Mouse (Mus musculus) cerebellum, adult 11 months (tissue): ENCODE measurements at regions not wholly inside any gene's neighbourhood (a gene's known extent, or its start where the extent isn't known, plus 50 kb on each side); places are given as distances from the start of the nearest gene placed in this dataset.

Experiments used
- DNase-seq: peaks from one replicate; pipeline ENCODE4 v3.0.0; 2022

DNA sequence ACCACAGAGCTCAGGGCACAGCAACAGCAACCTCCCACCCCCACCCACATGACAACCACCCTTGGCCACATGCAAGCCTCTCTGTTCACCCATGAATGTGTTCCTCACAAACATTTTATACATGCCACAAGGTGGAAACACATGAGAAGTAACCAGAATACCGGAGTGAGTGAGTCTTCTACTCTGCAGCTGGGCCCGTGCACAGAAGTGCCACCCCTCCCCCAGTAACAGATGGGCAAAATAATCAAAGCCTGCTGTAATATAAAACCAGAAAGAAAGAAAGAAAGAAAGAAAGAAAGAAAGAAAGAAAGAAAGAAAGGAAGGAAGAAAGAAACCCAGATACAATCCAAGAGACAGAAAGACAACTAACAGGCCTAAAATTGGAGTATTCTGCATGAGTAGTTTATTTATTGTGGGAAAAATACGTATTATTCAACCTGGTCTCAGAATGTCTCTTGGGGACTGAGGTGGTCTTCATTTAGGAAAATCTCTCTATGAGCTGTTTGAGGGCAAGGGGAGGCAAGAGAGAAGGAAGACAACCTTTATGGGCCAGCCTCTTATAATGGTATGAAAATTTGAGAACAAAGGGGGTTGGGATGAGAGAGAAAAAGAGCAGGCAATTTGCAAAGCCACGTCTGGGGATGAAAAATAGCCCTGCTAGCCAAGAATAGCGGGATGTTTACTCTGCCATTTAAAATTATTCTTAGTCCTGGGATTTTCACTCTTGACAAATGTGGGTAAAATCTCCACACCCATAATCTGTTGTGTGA is 160.2 kb downstream of the Sox4 start:
- no peak for DNase-seq

DNA sequence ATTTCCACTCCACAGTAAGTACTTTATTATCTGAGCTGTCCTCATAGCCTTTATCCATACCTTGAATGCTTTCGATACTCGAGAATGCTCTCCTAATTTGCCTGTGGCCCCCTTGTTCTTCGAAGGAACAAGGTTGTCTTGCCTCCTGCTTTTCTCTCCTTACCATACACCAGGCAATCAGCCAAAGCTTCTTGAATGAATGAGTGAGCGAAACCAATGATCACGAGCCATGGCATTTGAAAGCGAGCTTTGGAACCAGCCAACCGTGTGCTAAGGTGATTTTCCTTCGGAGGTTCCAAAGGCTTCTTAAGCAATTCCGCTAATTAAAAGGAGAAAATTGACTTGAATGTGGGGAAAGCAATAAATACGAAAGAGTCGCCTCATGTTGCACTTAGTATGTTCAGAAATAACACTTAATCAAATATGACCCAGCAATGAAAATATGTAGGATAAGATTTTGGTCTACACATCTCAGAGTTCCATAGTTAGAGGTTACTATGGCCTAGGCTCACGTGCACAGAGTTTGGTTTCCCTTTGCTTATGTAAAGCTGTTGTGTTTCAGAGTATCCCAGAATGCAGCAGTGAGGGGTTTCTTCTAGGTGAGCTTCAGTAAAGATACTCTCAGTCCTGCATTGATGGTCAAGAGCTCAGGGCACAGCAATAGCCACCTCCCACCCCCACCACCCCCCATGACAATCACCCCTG is 160.9 kb downstream of the Sox4 start:
- no peak for DNase-seq

DNA sequence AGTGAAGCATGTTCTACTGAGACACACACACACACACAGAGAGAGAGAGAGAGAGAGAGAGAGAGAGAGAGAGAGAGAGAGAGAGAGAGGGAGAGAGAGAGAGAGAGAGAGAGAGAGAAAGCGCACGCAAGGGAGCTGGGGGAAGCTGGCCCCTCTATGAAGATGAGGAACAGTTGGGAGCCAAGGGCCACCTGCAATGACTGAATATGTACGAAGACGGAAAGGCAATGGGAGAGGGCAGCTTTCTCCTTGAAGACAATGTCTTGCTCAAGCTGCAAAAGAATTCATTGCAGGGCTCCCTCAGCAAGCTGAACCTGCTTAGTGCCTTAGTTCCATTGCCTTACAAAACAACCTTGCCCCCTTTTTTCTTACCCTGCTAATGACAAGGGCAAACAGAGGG is 163.1 kb downstream of the Sox4 start:
- no peak for DNase-seq

DNA sequence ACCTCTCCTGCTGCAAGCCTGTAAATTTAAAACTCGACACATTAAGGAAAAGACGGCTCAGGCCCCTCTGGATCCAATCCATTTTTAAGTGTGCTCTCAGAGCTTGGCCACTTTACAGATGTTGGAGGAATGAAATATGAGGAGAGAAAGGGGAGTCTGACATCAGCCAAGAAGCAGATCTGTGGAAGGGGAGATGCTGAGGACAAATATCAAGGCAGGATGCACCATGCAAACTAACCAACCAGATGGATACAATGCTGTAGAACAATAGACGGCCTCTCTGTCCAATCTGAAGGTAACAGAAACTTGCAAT is 166.2 kb downstream of the Sox4 start:
- no peak for DNase-seq

DNA sequence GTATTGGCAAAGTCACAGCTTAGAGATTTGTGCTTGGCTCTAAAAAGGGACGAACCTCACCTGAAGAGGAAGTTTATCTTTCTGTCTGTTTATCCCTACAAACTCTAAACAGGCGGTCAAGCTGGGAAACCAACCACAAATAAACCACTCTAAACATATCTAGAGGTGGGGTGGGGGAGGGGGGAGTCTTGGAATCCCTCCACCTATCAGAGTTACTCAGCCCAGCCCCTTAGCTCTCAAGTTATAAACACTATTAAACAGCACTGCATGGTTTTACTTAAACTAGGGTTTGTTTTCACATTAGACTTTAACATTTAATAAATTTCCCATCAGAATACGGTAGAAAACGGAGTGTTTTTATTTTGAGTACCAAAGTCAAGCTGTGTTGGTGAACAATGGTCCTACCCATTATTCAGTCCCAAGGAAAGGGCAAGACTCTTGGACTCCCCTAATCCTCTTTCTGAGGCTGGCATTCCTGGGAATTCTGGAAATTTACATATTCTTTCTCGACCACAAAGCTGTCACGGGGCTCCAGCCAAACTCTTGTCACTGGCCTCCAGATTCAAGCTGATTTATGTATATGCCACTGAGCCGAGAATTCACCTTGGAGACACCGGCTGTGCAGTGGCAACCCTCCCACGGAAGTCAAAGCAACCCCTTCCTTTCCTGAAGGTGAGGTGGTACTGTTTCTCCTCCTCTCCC is 166.7 kb downstream of the Sox4 start:
- no peak for DNase-seq

DNA sequence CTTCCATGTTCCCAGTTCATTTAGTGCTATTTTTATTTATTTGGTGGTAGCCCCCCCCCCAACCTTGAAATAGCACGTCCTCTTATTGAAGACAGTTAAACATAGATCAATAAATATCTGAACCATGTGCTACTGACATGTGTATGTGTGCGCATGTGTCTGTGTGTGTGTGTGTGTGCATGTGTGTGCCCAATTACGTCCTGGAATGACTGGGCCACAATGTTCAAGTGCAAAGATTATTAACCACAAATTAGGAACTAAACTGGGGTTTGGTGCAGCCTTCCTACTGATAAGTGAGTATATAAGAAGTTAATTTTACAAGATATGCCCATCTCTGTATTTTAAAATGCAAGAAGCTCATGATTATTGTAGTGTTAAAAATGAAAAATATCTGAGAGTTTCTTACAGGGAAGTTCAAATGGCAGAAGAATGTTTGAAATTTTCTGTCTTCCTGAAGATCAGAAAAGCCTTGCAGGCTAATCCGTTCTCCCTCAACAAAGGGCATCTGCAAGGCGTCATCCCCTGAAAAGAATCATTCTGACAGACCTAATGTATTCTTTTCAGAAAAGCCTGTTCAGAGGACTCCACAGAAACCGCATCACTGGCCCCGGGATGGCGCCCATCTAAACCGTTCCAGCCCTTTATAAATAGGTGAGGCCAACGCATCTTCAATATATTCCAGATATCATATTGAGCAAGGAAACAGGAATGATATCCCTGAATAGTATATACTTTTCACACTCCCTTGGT is 170.8 kb downstream of the Sox4 start:
- no peak for DNase-seq

DNA sequence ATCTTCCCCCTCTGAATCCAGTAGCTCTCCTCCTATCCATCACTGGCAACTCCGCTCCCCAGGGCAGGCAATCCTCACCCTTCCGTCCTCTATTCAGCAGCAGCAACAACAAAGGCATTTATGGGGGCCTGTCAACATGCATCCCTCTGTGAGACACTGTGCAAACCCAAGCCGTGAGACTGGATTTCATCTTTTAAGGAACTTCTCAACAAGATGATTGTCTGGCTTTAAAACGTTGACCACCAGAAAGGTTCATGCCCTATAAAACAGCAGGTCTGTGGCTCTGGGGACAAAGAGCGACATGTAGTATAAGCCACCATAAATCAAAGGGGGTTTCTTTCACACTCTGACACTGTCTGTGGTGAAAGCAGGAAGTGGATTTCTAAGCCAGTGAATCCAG is 171.4 kb downstream of the Sox4 start:
- no peak for DNase-seq

DNA sequence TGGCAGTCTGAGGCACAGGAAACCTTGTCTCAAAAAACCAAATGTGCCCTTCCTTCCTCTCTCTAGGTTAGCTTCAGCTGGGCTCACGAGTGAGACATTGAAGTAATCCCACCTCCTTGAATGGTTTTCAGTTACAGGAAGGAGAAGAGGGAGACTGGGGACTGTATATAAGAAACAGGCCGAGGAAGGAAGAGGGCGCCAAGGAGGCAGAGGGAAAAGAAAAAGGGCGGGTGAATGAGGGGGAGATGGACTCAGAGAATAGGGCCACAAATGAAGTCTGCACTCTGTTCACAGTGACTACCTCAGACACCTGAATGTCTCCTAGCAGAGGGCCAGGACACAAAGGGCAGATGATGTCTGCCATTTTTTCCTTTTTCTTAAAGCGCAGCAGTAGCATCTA is 171.9 kb downstream of the Sox4 start:
- DNase-seq, result no peak

DNA sequence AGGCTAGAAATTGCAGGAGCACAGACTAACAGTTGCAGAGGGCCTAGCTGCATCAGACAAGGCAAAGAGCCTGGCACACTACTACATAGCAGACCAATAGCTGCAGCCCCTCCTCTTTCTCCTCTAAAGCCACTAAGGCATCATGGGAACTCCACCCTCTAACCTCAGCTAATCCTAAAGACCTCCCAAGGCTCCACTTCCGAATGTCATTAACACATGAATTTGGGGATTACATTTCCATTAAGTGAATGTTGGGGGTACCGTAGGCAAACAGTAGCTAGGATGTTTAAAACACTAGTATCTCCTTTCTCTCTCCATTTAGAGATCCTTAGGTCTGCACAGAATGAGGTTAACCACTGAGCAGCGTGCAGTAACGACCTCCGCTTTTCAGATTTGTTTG is 173.1 kb downstream of the Sox4 start:
- DNase-seq, result no peak

DNA sequence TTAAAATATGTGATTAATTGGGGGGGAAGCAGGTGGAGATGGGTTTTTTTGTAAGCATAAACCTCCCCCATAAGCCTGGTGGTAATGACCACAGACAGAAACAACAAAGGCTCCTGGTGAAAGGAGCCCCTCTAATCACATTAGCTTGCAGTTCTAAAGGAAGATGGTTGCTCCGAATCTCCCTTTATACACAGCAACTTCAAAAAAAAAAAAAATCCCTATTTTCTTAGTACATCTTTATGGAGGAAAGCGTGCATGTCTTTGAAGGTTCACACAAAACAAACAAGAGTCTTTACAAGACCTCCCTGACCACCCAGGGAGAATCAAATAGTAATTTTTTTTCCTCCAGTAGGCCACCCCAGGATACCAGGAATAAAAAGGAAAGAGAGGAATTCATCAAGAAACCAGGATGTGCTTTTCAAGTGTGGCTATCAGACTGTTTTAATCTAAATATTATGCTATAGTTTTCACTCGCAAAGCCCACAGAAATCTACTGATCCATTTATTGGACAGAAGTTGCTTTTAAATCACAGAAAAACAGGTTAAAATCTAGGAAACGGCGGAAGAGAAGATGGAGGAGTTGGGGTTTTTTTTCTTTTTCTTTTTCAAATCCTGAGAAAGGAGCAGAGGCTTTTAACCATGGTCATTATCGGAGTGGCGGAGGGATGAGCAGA is 178.2 kb downstream of the Sox4 start:
- no peak for DNase-seq

DNA sequence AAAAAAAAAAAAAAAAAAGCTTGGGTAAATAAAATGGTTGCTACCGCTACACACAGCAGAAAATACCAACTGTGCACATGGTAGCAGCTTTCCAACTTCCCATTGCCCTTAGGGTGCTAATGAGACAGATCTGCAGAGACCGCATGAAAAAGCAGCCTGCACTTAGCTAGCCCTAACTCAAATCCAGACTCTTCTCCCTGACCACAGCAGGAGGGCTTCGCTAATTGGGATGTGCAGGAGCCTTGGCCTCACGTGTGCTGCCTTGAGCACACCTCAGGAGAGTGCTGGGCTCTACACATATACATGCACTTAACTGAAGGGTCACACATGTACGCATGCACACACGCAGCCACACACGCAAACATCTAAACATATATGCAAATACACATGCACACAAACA is 178.9 kb downstream of the Sox4 start:
- no peak for DNase-seq

DNA sequence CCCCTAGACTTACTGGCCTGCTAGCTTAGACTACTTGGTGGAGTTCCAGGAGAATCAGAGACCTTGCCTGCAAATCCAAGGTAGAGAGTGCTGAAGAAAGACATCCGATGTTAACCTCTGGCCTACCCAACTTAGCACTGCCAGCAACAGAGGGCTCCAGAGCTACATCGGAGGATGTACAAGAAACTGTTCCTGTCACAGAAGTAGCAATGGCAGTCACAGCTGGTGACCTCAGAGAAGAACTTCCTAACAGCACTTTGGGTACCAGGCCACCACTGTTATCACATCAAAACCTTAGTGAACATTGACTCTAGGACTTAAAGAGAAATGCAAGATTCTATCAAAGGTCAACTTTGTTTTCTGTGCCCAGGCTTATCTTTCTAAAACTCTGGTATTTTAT is 180.0 kb downstream of the Sox4 start:
- DNase-seq, result no peak

DNA sequence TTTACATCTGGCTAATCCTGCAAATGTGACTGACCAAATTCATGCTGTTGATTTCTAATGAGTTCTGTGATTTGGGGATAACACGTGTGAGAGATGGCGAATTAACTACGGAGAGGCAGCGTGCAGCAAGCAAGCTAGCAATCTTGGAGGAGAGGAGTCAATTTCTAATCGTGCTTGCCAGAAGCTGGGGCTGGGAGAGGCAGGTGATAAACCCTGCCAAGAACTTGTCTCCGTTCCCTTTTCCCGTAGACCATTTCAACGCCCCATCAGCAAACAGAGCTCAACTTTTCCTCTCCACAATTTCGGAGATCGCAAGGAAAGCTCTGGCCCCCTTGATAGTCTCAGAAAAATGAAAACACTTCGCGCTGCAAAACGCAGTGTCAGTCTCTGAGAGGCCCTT is 183.0 kb downstream of the Sox4 start:
- no peak for DNase-seq

DNA sequence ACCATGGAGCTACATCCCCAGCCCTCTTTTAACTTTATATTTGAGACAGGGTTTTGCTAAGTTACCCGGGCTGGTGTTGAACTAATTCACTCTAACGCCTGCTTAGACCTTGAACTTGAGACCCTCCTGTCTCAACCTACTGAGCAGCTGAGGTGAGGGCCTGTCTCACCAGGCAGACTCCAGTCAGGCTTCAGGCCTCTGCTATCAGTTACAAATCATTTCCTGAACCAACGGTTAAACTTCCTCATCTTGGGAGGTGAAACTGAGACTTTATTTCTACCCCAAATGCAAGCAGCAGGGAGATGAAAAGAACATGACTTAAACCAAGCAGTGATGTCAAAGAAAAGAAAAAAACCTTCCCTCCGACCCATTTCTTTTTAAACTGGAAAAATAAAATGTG is 183.5 kb downstream of the Sox4 start:
- DNase-seq, result no peak

DNA sequence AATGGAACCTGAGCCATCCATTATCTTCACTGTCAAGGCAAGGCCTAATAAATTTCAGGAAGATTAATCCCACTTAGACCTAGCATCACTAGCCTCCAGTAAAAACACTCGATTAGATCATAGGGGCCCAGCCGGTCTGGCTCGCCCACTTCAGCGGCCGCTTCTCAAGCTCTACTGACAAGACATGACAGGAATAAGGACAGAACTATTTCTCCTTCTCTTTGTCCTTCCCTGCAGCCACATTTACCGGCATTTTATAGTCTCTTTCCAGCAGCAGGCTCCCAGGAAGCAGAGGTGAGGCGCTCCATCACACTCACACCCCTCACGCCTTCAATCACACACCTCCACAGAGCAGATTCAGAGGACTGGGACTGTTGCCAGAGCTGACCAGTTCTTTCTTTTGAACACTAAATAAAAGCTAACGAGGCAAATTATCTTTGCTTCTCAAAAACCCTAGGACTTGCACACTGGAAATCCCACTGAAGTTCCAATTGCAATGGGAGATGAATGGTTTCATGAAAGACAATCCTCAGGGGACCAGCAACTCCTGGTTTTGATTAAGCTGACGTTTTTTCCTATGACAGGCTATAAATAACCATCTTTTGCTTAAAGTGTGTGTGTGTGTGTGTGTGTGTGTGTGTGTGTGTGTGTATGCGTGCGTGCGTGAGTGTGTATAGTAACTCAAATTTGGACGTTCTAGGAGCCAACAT is 184.6 kb downstream of the Sox4 start:
- no peak for DNase-seq

DNA sequence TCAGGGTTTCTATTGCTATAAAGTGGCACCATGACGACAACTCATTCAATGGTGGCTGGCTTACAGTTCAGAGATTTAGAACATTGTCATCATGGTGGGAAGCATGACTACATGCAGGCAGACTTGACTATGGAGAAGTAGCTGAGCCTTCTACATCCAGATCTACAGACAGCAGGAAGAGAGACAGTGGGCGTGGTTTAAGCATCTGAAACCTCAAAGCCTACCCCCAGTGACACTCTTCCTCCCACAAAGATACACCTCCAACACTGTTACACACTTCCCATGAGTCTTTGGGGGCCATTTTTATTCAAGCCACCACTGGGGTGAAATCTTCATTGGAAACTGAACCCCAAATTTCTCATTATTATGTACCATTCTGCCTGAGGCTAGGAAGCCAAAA is 191.0 kb downstream of the Sox4 start:
- no peak for DNase-seq

DNA sequence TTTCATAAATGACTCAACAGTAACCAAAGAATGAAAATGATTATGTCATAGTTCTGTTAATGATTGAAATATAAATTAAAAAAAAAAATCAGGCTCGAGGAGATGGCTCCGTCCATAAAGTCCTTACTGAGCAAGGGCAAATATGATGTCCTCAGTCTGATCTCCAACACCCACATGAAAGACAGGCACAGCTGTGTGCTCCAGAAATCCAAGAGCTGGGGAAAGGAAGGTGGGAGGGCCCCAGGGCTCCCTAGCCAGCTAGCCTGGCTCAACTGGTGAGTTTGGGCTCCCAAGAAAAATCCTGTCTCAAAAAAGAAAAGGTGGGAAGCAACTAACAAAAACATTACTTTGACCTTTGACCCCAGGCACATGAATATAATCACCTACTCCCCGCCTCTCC is 194.5 kb downstream of the Sox4 start:
- no peak for DNase-seq

DNA sequence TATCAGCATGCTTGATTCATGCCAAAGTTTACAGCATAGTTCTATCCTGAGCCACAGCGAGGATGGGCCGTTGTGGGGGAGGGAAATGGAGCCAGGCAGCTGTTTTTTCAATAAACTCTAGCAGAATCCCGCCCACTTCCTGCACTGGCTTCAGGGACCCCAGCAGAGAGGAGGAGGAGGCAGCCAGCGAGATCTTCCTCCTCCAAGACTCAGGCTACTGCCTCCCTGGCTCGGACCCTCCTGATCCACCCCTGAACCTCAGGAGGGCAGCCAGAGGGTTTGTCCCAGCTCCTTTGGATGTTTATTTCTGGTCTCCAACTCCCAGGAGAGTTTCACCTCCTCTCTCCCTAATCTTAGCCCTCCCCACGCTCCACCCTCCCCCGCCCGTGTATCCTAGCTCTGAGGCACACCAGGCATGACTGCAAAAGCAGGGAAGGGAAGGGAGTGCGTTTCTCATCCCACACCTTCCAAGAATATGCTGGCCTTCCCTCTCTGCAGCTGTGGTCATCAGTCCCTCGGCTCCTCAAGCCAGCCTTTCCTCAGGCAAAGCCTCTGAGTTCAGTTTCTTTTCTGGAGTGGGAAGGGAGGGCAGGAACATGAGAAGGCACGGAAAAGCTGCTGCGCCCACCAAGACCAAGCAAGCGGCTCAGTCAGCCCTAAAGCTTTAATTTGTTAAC is 195.5 kb downstream of the Sox4 start:
- no peak for DNase-seq

DNA sequence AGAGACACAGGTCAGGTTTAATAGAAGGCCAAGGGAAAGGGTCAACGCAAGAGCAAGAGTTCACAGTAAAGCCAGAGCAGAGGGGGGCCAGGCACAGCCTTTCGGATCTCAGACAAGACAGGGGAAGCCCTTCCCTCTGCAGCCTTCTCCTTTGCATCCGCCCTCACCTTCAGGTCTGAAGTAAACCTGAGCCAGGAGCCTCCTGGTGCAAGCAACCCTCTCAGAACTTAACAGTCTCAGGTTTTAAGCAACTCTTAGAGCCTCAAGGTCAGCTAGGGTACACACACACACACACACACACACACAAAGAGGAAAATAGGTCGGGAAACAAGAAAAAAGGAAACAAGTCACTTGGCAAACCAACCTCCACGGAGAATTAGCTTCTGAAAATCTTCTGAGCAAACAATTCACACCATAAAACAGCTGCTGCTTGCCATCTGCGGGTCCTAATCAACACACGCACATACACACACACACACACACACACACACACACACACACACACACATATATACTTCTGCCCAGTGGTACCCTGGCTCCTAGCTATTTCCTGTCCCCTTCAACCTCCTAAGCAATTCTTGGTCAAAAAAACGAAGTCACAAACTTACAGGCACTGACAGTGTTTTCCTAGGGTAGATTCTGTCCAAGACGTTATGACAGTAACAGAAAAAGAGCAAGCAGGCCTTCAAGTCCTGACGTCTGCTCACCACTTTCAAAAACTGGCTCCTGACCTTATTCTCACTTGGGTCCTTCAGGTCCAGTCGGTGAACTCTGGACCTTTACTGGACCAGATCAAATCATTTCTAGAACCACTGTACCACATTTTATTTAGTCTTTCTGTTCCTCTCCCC is 196.4 kb downstream of the Sox4 start:
- DNase-seq, result no peak

DNA sequence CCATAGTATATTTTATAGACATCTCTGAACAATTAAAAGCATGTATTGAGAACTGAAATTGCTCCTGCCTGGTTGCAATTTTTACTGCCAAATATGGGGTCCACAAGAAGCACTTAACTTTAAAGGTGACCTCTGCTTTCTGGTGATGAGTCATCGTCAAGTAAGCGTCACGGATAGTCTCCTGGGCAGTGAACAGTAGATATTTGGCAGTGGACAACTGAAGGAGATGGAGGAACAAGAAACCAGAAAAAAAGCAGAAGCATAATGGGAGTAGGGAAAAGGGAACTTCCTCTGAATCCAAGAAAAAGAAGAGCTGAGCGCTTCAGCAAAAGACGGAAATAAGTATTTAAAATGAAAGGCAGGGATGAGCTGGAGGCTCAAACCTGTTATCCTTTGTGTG is 199.3 kb downstream of the Sox4 start:
- DNase-seq, result no peak
